Mouse (Mus musculus) MEL (cell line): ENCODE measurements around the gene Upp2.

ENCODE experiments used
- CTCF ChIP-seq, 3 experiments: IDR thresholded peaks in 2 of 3; conservative IDR thresholded peaks in 1 of 3; 2 replicates each; pipeline ENCODE4 v1.5.1; 2011 to 2012; ENCODE audit warnings: low read length in 3 of 3, low read depth in 2 of 3, mild to moderate bottlenecking in 2 of 3, improper control_type of control experiment in 1 of 3, inconsistent platforms in 1 of 3, mixed read lengths in 1 of 3, moderate library complexity in 1 of 3; ENCODE audit not compliant: control insufficient read depth in 1 of 3, insufficient read depth in 1 of 3, poor library complexity in 1 of 3, severe bottlenecking in 1 of 3
- ELF1 ChIP-seq: IDR thresholded peaks from 2 replicates; pipeline ENCODE4 v1.6.1; 2014; ENCODE audit warnings: low read depth, mild to moderate bottlenecking, inconsistent platforms, low read length, improper control_type of control experiment, moderate library complexity
- EP300 ChIP-seq, 2 experiments: IDR thresholded peaks; 2 replicates each; pipeline ENCODE4 v1.6.1; 2011; ENCODE audit warnings: improper control_type of control experiment in 2 of 2, low read length in 2 of 2, low read depth in 1 of 2, mild to moderate bottlenecking in 1 of 2
- MYB ChIP-seq: IDR thresholded peaks from 2 replicates; pipeline ENCODE4 v1.6.1; 2011; ENCODE audit warnings: mild to moderate bottlenecking, low read depth, low read length, improper control_type of control experiment
- POLR2A ChIP-seq, 2 experiments: IDR thresholded peaks; 2 replicates each; pipeline ENCODE4 v1.6.1; 2011 to 2012; ENCODE audit warnings: low read length in 2 of 2, mild to moderate bottlenecking in 2 of 2, control low read depth in 1 of 2, improper control_type of control experiment in 1 of 2, low read depth in 1 of 2, moderate library complexity in 1 of 2; ENCODE audit not compliant: control insufficient read depth in 1 of 2, insufficient read depth in 1 of 2, poor library complexity in 1 of 2
- POLR2AphosphoS2 ChIP-seq: IDR thresholded peaks from 2 replicates; pipeline ENCODE4 v1.6.1; 2011; ENCODE audit warnings: low read length, improper control_type of control experiment
- TAL1 ChIP-seq: IDR thresholded peaks from 2 replicates; pipeline ENCODE4 v1.6.1; 2012; ENCODE audit warnings: mild to moderate bottlenecking, inconsistent platforms, low read length, moderate library complexity, mixed read lengths
- UBTF ChIP-seq: IDR thresholded peaks from 2 replicates; pipeline ENCODE4 v1.6.1; 2012; ENCODE audit warnings: low read depth, mild to moderate bottlenecking, inconsistent platforms, low read length, improper control_type of control experiment, moderate library complexity, borderline replicate concordance; ENCODE audit not compliant: insufficient read depth

DNA sequence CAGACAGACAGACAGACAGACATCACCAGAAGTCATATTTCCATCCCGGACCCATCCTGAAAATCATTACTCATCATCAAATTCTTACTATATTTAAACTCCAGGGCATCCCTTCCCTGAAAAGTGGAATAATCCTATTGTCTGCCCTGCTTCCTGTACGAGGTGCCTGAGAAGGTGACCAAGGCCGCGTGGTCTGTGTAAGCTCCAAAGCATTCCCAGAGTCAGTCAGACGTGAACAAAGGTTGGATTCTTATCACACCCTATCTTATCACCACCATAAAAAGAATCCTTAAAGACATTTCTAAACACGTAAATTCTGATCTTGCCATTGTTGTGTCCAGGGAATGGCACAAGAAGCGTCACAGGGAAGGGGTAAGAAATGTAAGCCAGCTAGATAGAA is 18.2 kb upstream of the Upp2 start:
- TF ChIP-seq ELF1 = no peak
- TF ChIP-seq POLR2A (IDR thresholded peaks at IDR 0.05; ENCODE audit: control insufficient read depth in 1 of 2, insufficient read depth in 1 of 2, low read depth in 1 of 2, low read length in 2 of 2, poor library complexity in 1 of 2) = no peak
- no peak for TF ChIP-seq CTCF (IDR thresholded peaks at IDR 0.05 in 2 of 3, conservative IDR thresholded peaks at IDR 0.05 in 1 of 3; ENCODE audit: control insufficient read depth in 1 of 3, insufficient read depth in 1 of 3, low read depth in 2 of 3, low read length in 3 of 3, poor library complexity in 1 of 3, severe bottlenecking in 1 of 3)
- TF ChIP-seq UBTF = no peak
- TF ChIP-seq TAL1 = no peak
- no peak for TF ChIP-seq MYB
- no peak for TF ChIP-seq POLR2AphosphoS2
- TF ChIP-seq EP300 (IDR thresholded peaks at IDR 0.05; ENCODE audit: low read depth in 1 of 2, low read length in 2 of 2) = no peak
